Mouse (Mus musculus): ENCODE results near the gene Chst5.

- TF ChIP-seq POLR2A (IDR thresholded peaks at IDR 0.05; ENCODE audit: low read depth, low read length) (no peak), CTCF (conservative IDR thresholded peaks at IDR 0.05; ENCODE audit: insufficient read depth, insufficient read length, low read depth, low read length) (no peak)
Observed at GRCm38 (mm10) chr8:111931721-111932120, 21.5 kb upstream of the Chst5 start.

All from kidney, adult 2 months (tissue).